Mouse (Mus musculus): ENCODE results near the gene Kirrel3.

- TF ChIP-seq CTCF (IDR thresholded peaks at IDR 0.05) = no peak
- TF ChIP-seq EP300 (IDR thresholded peaks at IDR 0.05) = no peak
Measured at GRCm38 (mm10) chr9:34722198-34722550, 236.5 kb downstream of the Kirrel3 start.

Data from lung, postnatal 0 days (tissue).